Mouse (Mus musculus) stomach, postnatal 0 days (tissue): ENCODE results near the gene Cyp2c29. TPM values are rescaled to one million over a fixed set of nuclear protein-coding genes. Genes with fewer than 3 reads are reported as not detected.
"Not testable (repeated sequence)": the region's sequence is repeated elsewhere in the genome, so short reads cannot be mapped to it uniquely, and the experiment has no call there.

Experiments
- ATAC-seq: fragments of 200-750 bp; cut with Nextera tagmentation; 2 replicates; pipeline ENCODE4 v1.8.0; 2017; ENCODE audit not compliant: low FRiP score, low TSS enrichment
- DNase-seq: peaks from one replicate; pipeline ENCODE4 v3.0.0-alpha.2; 2016; ENCODE audit warnings: low spot score
- H3K27ac ChIP-seq: fragments of 300-500 bp; sonication (generic); replicated peaks from 2 replicates; pipeline ENCODE4 v1.5.1; 2014; ENCODE audit warnings: mild to moderate bottlenecking, control low read depth
- H3K27me3 ChIP-seq: fragments of 300-500 bp; sonication (generic); 2 replicates; pipeline ENCODE4 v1.6.1; 2014; ENCODE audit warnings: low read length; ENCODE audit not compliant: control insufficient read depth, insufficient read depth
- H3K36me3 ChIP-seq: fragments of 300-500 bp; sonication (generic); 2 replicates; pipeline ENCODE4 v1.6.1; 2014; ENCODE audit warnings: low read length, mixed read lengths; ENCODE audit not compliant: control insufficient read depth, insufficient read depth
- H3K4me1 ChIP-seq: fragments of 300-500 bp; sonication (generic); replicated peaks from 2 replicates; pipeline ENCODE4 v1.6.1; 2014; ENCODE audit warnings: antibody characterized with exemption; ENCODE audit not compliant: control insufficient read depth, insufficient read depth
- H3K4me2 ChIP-seq: fragments of 300-500 bp; sonication (generic); replicated peaks from 2 replicates; pipeline ENCODE4 v1.6.1; 2014; ENCODE audit warnings: low read depth, mild to moderate bottlenecking, control low read depth, moderate library complexity
- H3K4me3 ChIP-seq: fragments of 300-500 bp; sonication (generic); 2 replicates; pipeline ENCODE4 v1.5.1; 2014; ENCODE audit warnings: low read depth, low read length, control low read depth
- H3K9ac ChIP-seq: fragments of 300-500 bp; sonication (generic); 2 replicates; pipeline ENCODE4 v1.6.1; 2014; ENCODE audit warnings: mild to moderate bottlenecking, low read length, control low read depth, mixed read lengths
- H3K9me3 ChIP-seq: fragments of 300-500 bp; sonication (generic); 2 replicates; pipeline ENCODE4 v1.6.1; 2016; ENCODE audit warnings: low read length; ENCODE audit not compliant: control insufficient read depth
- CTCF ChIP-seq: IDR thresholded peaks from 2 replicates; pipeline ENCODE4 v1.5.1; 2016; ENCODE audit warnings: antibody characterized with exemption, low read depth, mild to moderate bottlenecking, moderate library complexity
- EP300 ChIP-seq: optimal IDR thresholded peaks from 2 replicates; pipeline ENCODE3; 2016; ENCODE audit warnings: antibody characterized with exemption
- WGBS: fragments of 180-500 bp; shearing (Covaris S2); extraction: QIAGEN DNeasy Blood & Tissue Kit; methylation state at CpG from one replicate; pipeline ENCODE4 v1.1.7; 2014; 5-methylcytosine and 5-hydroxymethylcytosine counted together
- polyA plus RNA-seq: library from polyadenylated mRNA; unstranded; fragments of >200 nt; fragmentation: Nextera tagmentation; extraction: Ambion mirVana; gene quantifications from 2 replicates; pipeline ENCODE4 v1.2.1, GENCODE M21; 2015

Gene Cyp2c29
- polyA plus RNA-seq: 0.88 and 0.89 TPM in 2 replicates

DNA sequence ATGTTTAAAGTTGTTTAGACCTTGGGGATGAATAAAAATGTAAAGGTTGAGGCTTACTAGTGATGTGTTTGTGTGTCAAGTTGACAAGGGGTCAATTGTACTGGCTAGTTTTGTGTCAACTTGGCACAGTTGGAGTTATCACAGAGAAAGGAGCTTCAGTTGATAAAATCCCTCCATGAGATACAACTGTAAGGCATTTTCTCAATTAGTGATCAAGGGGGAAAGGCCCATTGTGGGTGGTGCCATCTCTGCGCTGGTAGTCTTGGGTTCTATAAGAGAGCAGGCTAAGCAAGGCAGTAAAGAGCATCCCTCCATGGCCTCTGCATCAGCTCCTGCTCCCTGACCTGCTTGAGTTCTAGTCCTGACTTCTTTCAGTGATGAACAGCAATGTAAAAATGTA is at the start of gene Cyp2c29:
Gene Cyp2c29 (plus strand): TSS at position 301 of the 400 bp plus-strand sequence.
- not testable (repeated sequence) for H3K4me3 ChIP-seq, H3K9me3 ChIP-seq, H3K4me1 ChIP-seq, H3K36me3 ChIP-seq, H3K4me2 ChIP-seq, H3K27me3 ChIP-seq, DNase-seq, H3K9ac ChIP-seq, ATAC-seq, H3K27ac ChIP-seq
- no CpG with 5 or more reads among the region's 1 CpGs for WGBS

DNA sequence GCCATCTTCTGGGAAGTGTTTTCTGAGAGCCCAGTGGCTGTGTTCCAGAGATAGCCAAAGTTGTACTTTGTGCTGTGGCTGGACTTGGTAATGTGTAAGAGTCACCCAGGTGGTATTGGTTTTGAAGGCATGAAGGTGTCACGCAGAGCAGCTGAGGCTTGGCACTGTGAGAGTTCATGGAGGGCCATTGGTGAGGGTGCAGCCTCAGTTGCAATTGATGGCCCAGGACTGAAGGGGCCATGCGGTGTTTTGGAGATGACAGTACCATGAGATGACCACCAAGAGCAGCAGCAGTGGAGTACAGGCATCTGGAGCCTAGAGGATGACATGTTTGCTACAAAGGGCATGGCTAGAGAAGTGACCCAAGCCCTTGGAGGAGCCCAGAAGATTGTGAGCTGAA is 2.2 kb upstream of the Cyp2c29 start:
- not testable (repeated sequence) for H3K4me3 ChIP-seq, H3K4me1 ChIP-seq, ATAC-seq, H3K27me3 ChIP-seq, H3K27ac ChIP-seq, H3K9me3 ChIP-seq, H3K4me2 ChIP-seq, H3K9ac ChIP-seq, DNase-seq, H3K36me3 ChIP-seq
- whole genome bisulfite sequencing: 60% methylated on average over 2 of the region's 2 CpGs

DNA sequence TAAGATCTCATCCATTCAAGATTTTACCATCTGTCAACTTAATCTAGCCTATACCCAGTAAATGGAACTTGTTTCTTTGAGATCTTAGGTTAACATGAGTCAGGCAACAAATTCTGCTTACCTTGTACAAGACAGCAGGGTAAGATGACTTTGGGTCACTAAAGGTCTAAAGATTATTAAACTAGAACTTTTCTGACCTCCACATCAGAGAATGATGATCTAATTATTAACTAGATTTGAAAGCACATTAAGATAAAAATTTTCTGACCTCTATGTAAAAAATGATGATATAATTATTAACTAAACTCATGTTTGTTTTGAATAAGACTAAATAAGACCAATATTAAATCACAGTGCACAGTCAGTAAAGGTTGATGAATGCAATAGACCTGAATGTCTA is 13.6 kb downstream of the Cyp2c29 start:
- H3K27me3 ChIP-seq: no peaks in the 10 kb centered on the region
- H3K9ac ChIP-seq: no peak overlapping the region
- H3K36me3 ChIP-seq: no peaks in the 10 kb centered on the region
- H3K4me1 ChIP-seq: no peaks in the 10 kb centered on the region
- H3K9me3 ChIP-seq: no peaks in the 10 kb centered on the region
- H3K4me2 ChIP-seq: no peak overlapping the region
- H3K27ac ChIP-seq: no peak overlapping the region
- no peak for ATAC-seq
- no peak for DNase-seq
- H3K4me3 ChIP-seq: no peak overlapping the region
- TF ChIP-seq CTCF (no peak), EP300 (no peak)

DNA sequence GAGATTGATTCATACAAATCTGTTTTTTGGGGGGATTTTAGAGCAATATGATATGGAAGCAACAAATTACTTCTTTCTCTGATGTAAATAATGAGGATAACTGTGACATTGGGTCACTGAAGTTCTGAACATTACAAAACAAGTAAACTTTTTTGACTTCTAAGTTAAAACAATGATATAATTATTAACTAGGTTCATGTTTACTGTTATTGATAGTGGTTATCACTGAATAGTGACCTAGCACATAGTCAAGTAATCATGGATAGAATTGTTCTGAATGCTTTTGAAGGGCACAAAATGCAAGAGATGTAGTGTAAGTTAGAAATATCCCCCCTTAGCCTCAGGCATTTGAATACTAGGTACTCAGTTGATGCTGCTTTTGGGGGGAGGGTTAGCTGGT is 16.4 kb downstream of the Cyp2c29 start:
- ATAC-seq: no peak

DNA sequence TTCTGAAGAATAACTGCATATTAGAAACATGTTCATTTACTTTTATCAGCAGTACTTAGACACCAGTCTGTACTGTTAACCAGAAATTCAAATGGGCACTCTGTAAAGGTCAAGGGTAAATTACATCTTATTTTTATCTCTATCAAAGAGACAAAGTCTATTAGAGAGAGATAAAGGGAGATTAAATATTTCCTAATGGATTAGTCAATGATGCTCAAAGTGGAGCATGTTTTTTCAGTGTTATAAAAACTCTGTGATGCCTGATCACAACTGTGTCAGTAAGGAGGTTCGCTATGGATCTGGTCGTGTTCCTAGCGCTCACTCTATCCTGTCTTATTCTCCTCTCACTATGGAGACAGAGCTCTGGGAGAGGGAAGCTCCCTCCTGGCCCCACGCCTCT is 17.6 kb downstream of the Cyp2c29 start:
- no peaks in the 10 kb centered on the region for H3K36me3 ChIP-seq
- 71% methylated on average over 4 of the region's 4 CpGs for WGBS
- H3K27me3 ChIP-seq: no peaks in the 10 kb centered on the region
- H3K9me3 ChIP-seq: no peaks in the 10 kb centered on the region
- ATAC-seq (no peak), DNase-seq (no peak)
- no peak overlapping the region for H3K4me3 ChIP-seq
- H3K4me1 ChIP-seq: no peaks in the 10 kb centered on the region
- no peak for TF ChIP-seq EP300
- no peak for TF ChIP-seq CTCF
- H3K9ac ChIP-seq: no peak overlapping the region
- H3K27ac ChIP-seq: no peak overlapping the region
- H3K4me2 ChIP-seq: no peak overlapping the region

More for the DNA sequence above, 16.4 kb downstream of the Cyp2c29 start:
- no peaks in the 10 kb centered on the region for H3K9me3 ChIP-seq
- no peak overlapping the region for H3K4me2 ChIP-seq
- TF ChIP-seq CTCF: no peak
- H3K36me3 ChIP-seq: no peaks in the 10 kb centered on the region
- DNase-seq: no peak
- H3K27me3 ChIP-seq: no peaks in the 10 kb centered on the region
- no peaks in the 10 kb centered on the region for H3K4me1 ChIP-seq
- no peak overlapping the region for H3K9ac ChIP-seq
- H3K27ac ChIP-seq: no peak overlapping the region
- H3K4me3 ChIP-seq: no peak overlapping the region

DNA sequence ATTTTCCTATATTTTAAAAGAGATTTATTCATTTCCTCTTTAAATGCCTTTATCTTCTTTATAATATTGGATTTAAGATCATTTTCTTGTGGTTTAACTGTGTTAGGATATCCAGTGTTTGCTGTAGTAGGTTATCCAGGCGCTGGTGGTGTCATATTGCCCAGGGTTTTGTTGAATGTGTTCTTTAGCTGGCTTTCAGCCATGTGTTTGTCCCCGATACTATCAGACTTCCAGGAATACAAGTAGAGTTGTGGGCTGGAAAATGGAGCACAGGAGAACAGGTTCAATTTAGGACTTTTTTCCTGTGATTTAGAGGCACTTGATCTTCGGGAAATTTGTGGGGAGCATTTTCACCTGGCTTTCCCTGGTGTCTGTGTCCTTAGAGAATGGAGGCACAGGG is 19.8 kb downstream of the Cyp2c29 start:
- TF ChIP-seq EP300 (no peak), CTCF (no peak)
- Histone ChIP-seq H3K4me3 (no peak overlapping the region), H3K27ac (no peak overlapping the region), H3K4me2 (no peak overlapping the region), H3K36me3 (no peaks in the 10 kb centered on the region), H3K9me3 (no peaks in the 10 kb centered on the region), H3K27me3 (no peaks in the 10 kb centered on the region), H3K9ac (no peak overlapping the region), H3K4me1 (no peaks in the 10 kb centered on the region)
- 63% methylated on average over 3 of the region's 3 CpGs for WGBS
- no peak for DNase-seq
- no peak for ATAC-seq

Other genes with a start within 250 kb of the Cyp2c29 start
- 123 TPM in 2 replicates for gene Cyp2c65, start 208.4 kb upstream of the Cyp2c29 start, polyA plus RNA-seq
- 5.9 and 6.1 TPM in 2 replicates for gene Cyp2c66, start 155.5 kb upstream of the Cyp2c29 start, polyA plus RNA-seq
- gene Cyp2c38, start 193.7 kb downstream of the Cyp2c29 start, polyA plus RNA-seq: not detected in 2 replicates
- not detected in 2 replicates for gene Cyp2c39, start 241.5 kb downstream of the Cyp2c29 start, polyA plus RNA-seq